Mouse (Mus musculus) MEL (cell line): ENCODE measurements around the gene Pxk. TPM values are rescaled to one million over a fixed set of nuclear protein-coding genes. Genes with fewer than 3 reads are reported as not detected.

Experiments
- DNase-seq: peaks from one replicate; pipeline ENCODE4 v3.0.0; 2011; ENCODE audit warnings: low read depth, low spot score
- H3K27ac ChIP-seq: 2 replicates; pipeline ENCODE4 v1.5.1; 2012; ENCODE audit warnings: low read depth, mild to moderate bottlenecking, control low read depth, low read length, moderate library complexity; ENCODE audit not compliant: control insufficient read depth
- H3K27me3 ChIP-seq, 2 experiments: fragments of 150-350 bp in 1 of 2; sonication (generic) in 1 of 2; 2 replicates each; pipeline ENCODE4 v1.6.1; 2012; ENCODE audit warnings: low read length in 2 of 2, mild to moderate bottlenecking in 2 of 2, improper control_type of control experiment in 1 of 2, moderate library complexity in 1 of 2; ENCODE audit not compliant: insufficient read depth in 2 of 2, control insufficient read depth in 1 of 2
- H3K36me3 ChIP-seq, 2 experiments: 2 replicates each; pipeline ENCODE4 v1.6.1; 2012 to 2014; ENCODE audit warnings: low read length in 2 of 2, improper control_type of control experiment in 1 of 2, inconsistent platforms in 1 of 2, mild to moderate bottlenecking in 1 of 2; ENCODE audit not compliant: insufficient read depth in 2 of 2, control insufficient read depth in 1 of 2
- H3K4me1 ChIP-seq, 2 experiments: fragments of 150-350 bp in 1 of 2; sonication (generic) in 1 of 2; 2 replicates each; pipeline ENCODE4 v1.6.1; 2012; ENCODE audit warnings: low read length in 2 of 2, improper control_type of control experiment in 1 of 2, mild to moderate bottlenecking in 1 of 2; ENCODE audit not compliant: insufficient read depth in 2 of 2, control insufficient read depth in 1 of 2
- H3K4me3 ChIP-seq, 2 experiments: fragments of 150-350 bp in 1 of 2; sonication (generic) in 1 of 2; 2 replicates each; pipeline ENCODE4 v1.5.1; 2012; ENCODE audit warnings: low read depth in 2 of 2, low read length in 2 of 2, mild to moderate bottlenecking in 2 of 2, moderate library complexity in 2 of 2, control low read depth in 1 of 2, improper control_type of control experiment in 1 of 2; ENCODE audit not compliant: control insufficient read depth in 1 of 2, insufficient read depth in 1 of 2
- H3K79me2 ChIP-seq: 2 replicates; pipeline ENCODE4 v1.6.1; 2012; ENCODE audit warnings: mild to moderate bottlenecking, low read length, moderate library complexity; ENCODE audit not compliant: control insufficient read depth, poor library complexity, insufficient read depth
- H3K9ac ChIP-seq: 2 replicates; pipeline ENCODE4 v1.6.1; 2012; ENCODE audit warnings: low read depth, mild to moderate bottlenecking, control low read depth, low read length, moderate library complexity; ENCODE audit not compliant: control insufficient read depth, poor library complexity, severe bottlenecking
- H3K9me3 ChIP-seq: fragments of 150-350 bp; sonication (generic); replicated peaks from 2 replicates; pipeline ENCODE4 v1.6.1; 2012; ENCODE audit warnings: mild to moderate bottlenecking, low read length, improper control_type of control experiment, moderate library complexity; ENCODE audit not compliant: insufficient read depth
- BHLHE40 ChIP-seq: IDR thresholded peaks from 2 replicates; pipeline ENCODE4 v1.6.1; 2012; ENCODE audit warnings: low read depth, mild to moderate bottlenecking, inconsistent platforms, low read length, improper control_type of control experiment, borderline replicate concordance
- CHD2 ChIP-seq: IDR thresholded peaks from 2 replicates; pipeline ENCODE4 v1.6.1; 2011; ENCODE audit warnings: low read length, improper control_type of control experiment
- CTCF ChIP-seq, 3 experiments: IDR thresholded peaks in 2 of 3; conservative IDR thresholded peaks in 1 of 3; 2 replicates each; pipeline ENCODE4 v1.5.1; 2011 to 2012; ENCODE audit warnings: low read length in 3 of 3, low read depth in 2 of 3, mild to moderate bottlenecking in 2 of 3, improper control_type of control experiment in 1 of 3, inconsistent platforms in 1 of 3, mixed read lengths in 1 of 3, moderate library complexity in 1 of 3; ENCODE audit not compliant: control insufficient read depth in 1 of 3, insufficient read depth in 1 of 3, poor library complexity in 1 of 3, severe bottlenecking in 1 of 3
- ETS1 ChIP-seq: IDR thresholded peaks from 2 replicates; pipeline ENCODE4 v1.6.1; 2012; ENCODE audit warnings: low read depth, mild to moderate bottlenecking, inconsistent platforms, low read length, improper control_type of control experiment, moderate library complexity
- HCFC1 ChIP-seq: IDR thresholded peaks from 2 replicates; pipeline ENCODE4 v1.6.1; 2012; ENCODE audit warnings: low read depth, mild to moderate bottlenecking, inconsistent platforms, low read length, improper control_type of control experiment, moderate library complexity
- JUND ChIP-seq: IDR thresholded peaks from 2 replicates; pipeline ENCODE4 v1.6.1; 2011; ENCODE audit warnings: low read depth, mild to moderate bottlenecking, improper control_type of control experiment, low read length
- KAT2A ChIP-seq: conservative IDR thresholded peaks from 2 replicates; pipeline ENCODE4 v1.6.1; 2012; ENCODE audit warnings: low read depth, low read length, improper control_type of control experiment, inconsistent platforms
- MAZ ChIP-seq: IDR thresholded peaks from 2 replicates; pipeline ENCODE4 v1.6.1; 2012; ENCODE audit warnings: low read depth, mild to moderate bottlenecking, inconsistent platforms, low read length, improper control_type of control experiment
- MYB ChIP-seq: IDR thresholded peaks from 2 replicates; pipeline ENCODE4 v1.6.1; 2011; ENCODE audit warnings: mild to moderate bottlenecking, low read depth, low read length, improper control_type of control experiment
- POLR2AphosphoS2 ChIP-seq: IDR thresholded peaks from 2 replicates; pipeline ENCODE4 v1.6.1; 2011; ENCODE audit warnings: low read length, improper control_type of control experiment
- RAD21 ChIP-seq: IDR thresholded peaks from 2 replicates; pipeline ENCODE4 v1.6.1; 2011; ENCODE audit warnings: mild to moderate bottlenecking, low read depth, low read length, improper control_type of control experiment
- TCF12 ChIP-seq: IDR thresholded peaks from 2 replicates; pipeline ENCODE4 v1.6.1; 2014; ENCODE audit warnings: low read depth, mild to moderate bottlenecking, inconsistent platforms, low read length, improper control_type of control experiment, moderate library complexity
- UBTF ChIP-seq: IDR thresholded peaks from 2 replicates; pipeline ENCODE4 v1.6.1; 2012; ENCODE audit warnings: low read depth, mild to moderate bottlenecking, inconsistent platforms, low read length, improper control_type of control experiment, moderate library complexity, borderline replicate concordance; ENCODE audit not compliant: insufficient read depth
- USF1 ChIP-seq: IDR thresholded peaks from 2 replicates; pipeline ENCODE4 v1.6.1; 2014; ENCODE audit warnings: low read depth, mild to moderate bottlenecking, inconsistent platforms, low read length, improper control_type of control experiment, moderate library complexity
- USF2 ChIP-seq, 2 experiments: IDR thresholded peaks; 2 replicates each; pipeline ENCODE4 v1.6.1; 2011 to 2012; ENCODE audit warnings: improper control_type of control experiment in 2 of 2, low read length in 2 of 2, borderline replicate concordance in 1 of 2, inconsistent platforms in 1 of 2, low read depth in 1 of 2, mild to moderate bottlenecking in 1 of 2; ENCODE audit not compliant: insufficient read depth in 1 of 2
- ZMIZ1 ChIP-seq: IDR thresholded peaks from 2 replicates; pipeline ENCODE4 v1.6.1; 2012; ENCODE audit warnings: low read depth, mild to moderate bottlenecking, inconsistent platforms, low read length, improper control_type of control experiment, moderate library complexity
- ZNF384 ChIP-seq: IDR thresholded peaks from 2 replicates; pipeline ENCODE4 v1.6.1; 2012; ENCODE audit warnings: low read depth, mild to moderate bottlenecking, inconsistent platforms, low read length, improper control_type of control experiment
- polyA plus RNA-seq, 2 experiments: library from polyadenylated mRNA; stranded (reverse) in 1 of 2; unstranded in 1 of 2; fragments of >175 nt in 1 of 2; fragments of >200 nt in 1 of 2; gene quantifications; 2 replicates each; pipeline versions ENCODE4 v1.2.1 to v1.2.4; 2012; ENCODE audit warnings: low replicate concordance in 2 of 2, low read depth in 1 of 2; ENCODE audit not compliant: insufficient read length in 2 of 2, insufficient read depth in 1 of 2, missing spikeins in 1 of 2
- total RNA-seq: library from RNA; depleted of rRNA; stranded (reverse); fragments of 300-350 nt; gene quantifications from 2 replicates; pipeline ENCODE4 v1.2.3, GENCODE M21; 2012

Pxk gene
- total and polyA plus RNA-seq, 3 experiments, result 5.9 to 12.9 TPM; not detected in 1

- H3K27ac ChIP-seq, result no peak overlapping the region
- no peaks in the 10 kb centered on the region; a peak in 1 of 4 replicates for H3K36me3 ChIP-seq
- no peak overlapping the region for H3K4me3 ChIP-seq
- DNase-seq, result no peak
- no peaks in the 10 kb centered on the region for H3K79me2 ChIP-seq
- no peak overlapping the region for H3K9ac ChIP-seq
- H3K4me1 ChIP-seq, result peaks cover 0 to 1% of the 10 kb centered on the region in 2 experiments; a peak in 1 of 4 replicates
- no peaks in the 10 kb centered on the region for H3K9me3 ChIP-seq
- H3K27me3 ChIP-seq, result no peaks in the 10 kb centered on the region
- TF ChIP-seq ZNF384 (no peak), BHLHE40 (no peak), UBTF (no peak), USF2 (IDR thresholded peaks at IDR 0.05; ENCODE audit: borderline replicate concordance in 1 of 2, insufficient read depth in 1 of 2, low read depth in 1 of 2, low read length in 2 of 2) (no peak), CTCF (IDR thresholded peaks at IDR 0.05 in 2 of 3, conservative IDR thresholded peaks at IDR 0.05 in 1 of 3; ENCODE audit: control insufficient read depth in 1 of 3, insufficient read depth in 1 of 3, low read depth in 2 of 3, low read length in 3 of 3, poor library complexity in 1 of 3, severe bottlenecking in 1 of 3) (no peak), MAZ (no peak), TCF12 (no peak), ZMIZ1 (no peak), HCFC1 (no peak), CHD2 (no peak), ETS1 (no peak)
Observed at GRCm38 (mm10) chr14:8114756-8115155, 16.7 kb downstream of the Pxk start.

GRCm38 (mm10) chr14:8115772-8116171, 17.8 kb downstream of the Pxk start:
- Histone ChIP-seq H3K27ac (no peak overlapping the region), H3K36me3 (peaks cover 0 to 2% of the 10 kb centered on the region in 2 experiments; a peak in 1 of 4 replicates), H3K9me3 (no peaks in the 10 kb centered on the region), H3K4me3 (no peak overlapping the region), H3K27me3 (no peaks in the 10 kb centered on the region), H3K4me1 (peaks cover 0 to 5% of the 10 kb centered on the region in 2 experiments; a peak in 1 of 4 replicates), H3K9ac (no peak overlapping the region), H3K79me2 (no peaks in the 10 kb centered on the region)
- DNase-seq, result no peak
- TF ChIP-seq USF1 (no peak), POLR2AphosphoS2 (no peak), TCF12 (no peak), MYB (no peak), KAT2A (no peak), JUND (no peak), UBTF (no peak), RAD21 (no peak)
